Mouse (Mus musculus): ENCODE measurements around the gene Adap2.
"Not testable (repeated sequence)": the region's sequence is repeated elsewhere in the genome, so short reads cannot be mapped to it uniquely, and the experiment has no call there.

Adap2 gene

DNA sequence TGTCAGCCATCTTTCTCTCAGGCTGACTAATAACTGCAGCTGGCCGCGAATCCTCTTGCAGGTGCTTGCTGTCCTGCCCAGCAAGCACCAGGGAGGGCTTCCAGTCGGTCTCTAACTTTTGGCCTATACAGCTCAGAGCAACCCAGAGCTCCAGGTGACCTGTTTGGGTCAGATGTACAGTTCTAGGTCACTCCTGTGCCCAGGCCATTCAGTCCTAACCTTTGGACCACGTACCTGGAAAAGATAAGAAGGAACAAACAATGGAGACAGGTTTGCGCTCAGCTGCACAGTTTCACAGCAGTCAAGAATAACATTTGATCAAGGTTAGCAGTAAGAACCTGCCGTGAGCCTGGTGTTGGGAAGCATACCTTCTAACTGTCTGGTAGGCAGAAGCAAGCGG, 5.1 kb downstream of the Adap2 start:
- in situ Hi-C loops (cut with MseI, MboI), result no loop called here

DNA sequence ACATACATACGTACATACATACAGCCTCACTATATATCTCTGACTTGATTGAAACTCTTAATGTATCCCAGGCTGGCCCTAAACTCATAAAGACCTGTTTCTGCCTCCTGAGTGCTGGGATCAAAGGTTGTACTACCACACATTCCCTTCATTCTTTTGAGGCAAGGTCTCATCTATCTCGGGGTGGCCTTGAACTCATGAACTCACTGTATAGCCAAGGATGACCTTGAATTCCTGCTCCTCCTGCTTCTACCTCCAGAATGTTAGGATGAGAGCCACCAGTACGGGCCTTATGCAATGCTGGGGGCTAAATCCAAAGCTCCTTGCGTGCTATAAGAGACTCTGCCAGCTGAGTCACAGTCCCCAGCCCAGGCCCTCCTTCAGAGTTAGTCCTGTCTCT, 7.1 kb downstream of the Adap2 start:
- in situ Hi-C loops (cut with MseI, MboI), result no loop called here

DNA sequence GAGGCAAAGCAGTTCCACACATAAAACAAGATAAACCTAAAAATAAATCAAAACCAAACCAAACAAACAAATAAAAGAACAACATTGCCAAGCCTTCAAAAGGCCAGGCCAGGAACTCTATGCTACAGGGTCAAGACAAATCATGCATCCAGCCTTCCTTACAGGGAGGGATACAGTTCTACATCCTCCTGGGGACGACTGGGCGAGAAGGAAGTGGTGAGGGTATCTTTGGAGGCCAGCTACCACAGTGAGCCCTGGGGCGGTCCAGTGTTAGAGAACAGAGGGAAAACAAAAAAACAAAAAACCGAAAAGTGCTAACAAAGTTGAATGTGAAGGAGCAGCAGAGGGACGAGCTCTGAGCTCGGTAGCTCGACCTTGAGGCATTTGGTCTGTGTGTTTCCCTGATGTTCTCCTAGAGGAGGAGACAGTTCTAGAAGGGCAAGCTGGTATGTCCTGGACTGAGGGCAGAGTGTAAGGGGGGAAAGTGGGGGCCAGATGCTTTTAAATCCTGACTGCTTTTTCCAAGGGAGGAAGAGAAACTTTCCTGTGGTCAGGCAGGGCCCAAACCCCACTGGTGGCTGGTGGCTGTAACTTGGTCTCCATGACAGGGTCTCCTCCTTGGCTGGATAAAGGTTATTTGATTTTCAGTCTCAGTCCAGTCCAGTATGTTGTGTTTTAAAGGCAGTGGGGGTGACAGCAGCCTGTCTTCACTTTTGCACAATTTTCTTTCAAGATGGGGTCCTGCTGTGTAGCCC, 9.6 kb downstream of the Adap2 start:
- in situ Hi-C loops (cut with MseI, MboI), result no loop called here

DNA sequence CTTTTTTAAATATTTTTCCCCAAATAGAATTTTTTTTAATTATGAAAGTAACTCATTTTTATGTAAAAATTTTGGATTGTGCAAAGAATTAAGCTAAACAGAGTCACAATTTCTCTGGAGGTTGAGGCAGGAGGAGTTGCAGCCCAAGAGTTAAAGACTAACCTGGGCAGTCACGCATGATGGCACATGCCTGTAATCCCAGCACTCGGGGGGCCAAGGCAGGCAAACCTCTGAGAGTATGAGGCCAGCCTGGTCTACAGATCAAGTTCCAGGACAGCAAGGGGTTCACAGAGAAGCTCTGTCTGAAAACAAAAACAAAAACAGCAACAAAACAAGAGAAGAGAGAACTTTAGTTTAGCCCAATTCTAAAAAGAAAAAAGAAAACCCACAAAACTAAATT, 10.3 kb downstream of the Adap2 start:
- in situ Hi-C loops (cut with MseI, MboI), result no loop called here

DNA sequence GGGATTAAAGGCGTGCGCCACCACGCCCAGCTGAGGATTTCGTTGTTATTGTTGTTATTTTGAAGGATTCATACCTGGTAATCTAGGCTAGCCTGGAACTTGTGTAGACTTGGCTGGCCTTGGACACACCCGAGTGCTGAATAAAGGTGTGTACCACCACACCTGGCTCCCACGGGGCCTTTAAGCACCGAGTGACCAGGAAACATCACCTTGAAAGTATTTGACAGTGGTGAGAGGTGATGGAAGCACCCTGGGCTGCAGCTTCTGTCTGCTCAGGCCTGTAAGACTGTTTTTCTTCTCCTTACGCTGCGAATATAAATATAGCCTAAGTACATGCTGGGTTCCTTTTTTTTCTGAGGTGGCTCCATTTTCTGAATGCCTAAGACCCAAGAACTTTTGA, 14.2 kb downstream of the Adap2 start:
- in situ Hi-C loops (cut with MseI, MboI), result no loop called here

DNA sequence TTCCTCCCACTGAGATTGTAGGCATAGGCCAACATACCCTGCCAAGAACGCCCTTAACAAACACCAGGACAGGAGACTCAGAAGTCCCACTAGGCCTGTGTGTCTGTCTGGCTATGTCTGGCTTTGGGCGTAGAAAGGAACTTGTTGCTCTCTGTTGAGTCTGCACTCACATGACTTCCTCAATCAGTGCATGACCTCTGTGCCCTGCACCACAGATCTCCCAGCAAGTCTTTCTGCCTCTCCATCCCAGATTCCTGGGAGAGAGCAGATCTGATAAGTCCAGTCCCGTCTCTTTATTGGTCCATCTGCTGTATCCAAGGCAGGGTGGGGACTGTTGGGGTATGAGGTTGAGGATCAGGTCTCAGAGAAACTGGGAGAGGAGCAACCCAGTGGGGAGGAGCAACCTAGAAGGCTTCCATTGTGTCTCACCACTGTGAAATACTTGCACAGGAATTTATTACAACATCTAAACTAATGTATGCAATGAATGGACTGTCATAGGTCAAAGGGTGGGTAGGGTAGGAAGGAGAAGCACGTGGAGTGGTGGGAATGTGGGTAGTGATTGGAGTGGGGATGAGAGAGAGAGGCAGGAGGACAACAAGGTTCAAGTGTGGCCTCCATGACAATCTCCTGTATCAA, 14.8 kb downstream of the Adap2 start:
- in situ Hi-C loops (cut with MseI, MboI), result no loop called here

DNA sequence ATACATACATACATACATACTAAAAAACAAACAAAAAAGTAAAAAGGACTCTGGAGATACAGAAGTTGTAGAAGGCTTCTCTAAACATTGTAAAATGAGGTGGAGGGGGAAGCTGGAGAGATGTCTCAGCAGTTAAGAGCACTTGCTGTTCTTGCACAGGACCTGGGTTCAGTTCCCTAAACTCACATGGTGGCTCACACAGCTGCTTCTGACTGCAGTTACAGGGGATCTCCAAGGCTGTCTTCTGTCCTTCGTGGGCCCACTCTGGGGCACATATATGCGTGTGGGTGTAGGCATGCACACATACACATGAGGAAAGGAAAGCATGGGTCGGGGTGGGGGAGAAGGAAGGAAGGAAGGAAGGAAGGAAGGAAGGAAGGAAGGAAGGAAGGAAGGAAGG, 15.7 kb downstream of the Adap2 start:
- in situ Hi-C loops (cut with MseI, MboI), result no loop called here

DNA sequence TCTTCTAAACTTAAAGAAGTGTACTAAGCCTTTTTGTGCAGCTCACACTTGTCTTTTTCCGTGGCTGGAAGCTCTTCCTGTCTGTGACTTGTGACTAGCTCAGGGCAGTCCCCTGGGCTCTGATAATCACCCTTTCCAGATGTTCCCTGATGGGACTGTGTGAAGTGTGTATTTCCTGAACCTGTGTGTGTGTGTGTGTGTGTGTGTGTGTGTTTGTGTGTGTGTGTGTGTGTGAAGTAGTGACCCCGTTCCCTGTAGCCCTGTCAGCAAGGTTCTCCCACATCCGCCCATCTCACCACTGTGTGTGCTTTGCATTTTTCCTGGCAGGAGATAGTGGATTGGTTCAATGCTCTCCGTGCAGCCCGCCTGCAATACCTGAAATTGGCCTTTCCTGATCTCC, 16.4 kb downstream of the Adap2 start:
- in situ Hi-C loops (cut with MseI, MboI), result no loop called here

DNA sequence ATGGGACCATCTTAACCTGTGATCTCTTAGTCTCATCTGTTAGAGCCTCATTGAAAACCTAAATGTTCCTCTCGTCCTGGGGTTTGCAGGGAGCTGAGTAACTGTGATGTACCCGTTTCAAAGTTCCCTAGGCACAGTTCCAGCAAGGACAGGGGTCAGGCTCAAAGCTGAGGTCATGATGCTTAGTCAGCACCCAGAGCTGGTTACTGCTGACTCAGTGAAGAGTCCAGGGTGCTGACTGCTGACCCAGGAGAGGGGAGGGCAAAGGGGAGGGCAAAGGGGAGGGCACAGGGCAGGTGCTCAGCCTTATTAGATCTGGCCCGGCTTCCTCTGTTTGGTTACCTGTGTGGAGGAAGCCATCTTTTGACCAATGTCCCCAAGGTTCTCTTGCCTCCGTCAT, 18.0 kb downstream of the Adap2 start:
- in situ Hi-C loops (cut with MseI, MboI), result no loop called here

DNA sequence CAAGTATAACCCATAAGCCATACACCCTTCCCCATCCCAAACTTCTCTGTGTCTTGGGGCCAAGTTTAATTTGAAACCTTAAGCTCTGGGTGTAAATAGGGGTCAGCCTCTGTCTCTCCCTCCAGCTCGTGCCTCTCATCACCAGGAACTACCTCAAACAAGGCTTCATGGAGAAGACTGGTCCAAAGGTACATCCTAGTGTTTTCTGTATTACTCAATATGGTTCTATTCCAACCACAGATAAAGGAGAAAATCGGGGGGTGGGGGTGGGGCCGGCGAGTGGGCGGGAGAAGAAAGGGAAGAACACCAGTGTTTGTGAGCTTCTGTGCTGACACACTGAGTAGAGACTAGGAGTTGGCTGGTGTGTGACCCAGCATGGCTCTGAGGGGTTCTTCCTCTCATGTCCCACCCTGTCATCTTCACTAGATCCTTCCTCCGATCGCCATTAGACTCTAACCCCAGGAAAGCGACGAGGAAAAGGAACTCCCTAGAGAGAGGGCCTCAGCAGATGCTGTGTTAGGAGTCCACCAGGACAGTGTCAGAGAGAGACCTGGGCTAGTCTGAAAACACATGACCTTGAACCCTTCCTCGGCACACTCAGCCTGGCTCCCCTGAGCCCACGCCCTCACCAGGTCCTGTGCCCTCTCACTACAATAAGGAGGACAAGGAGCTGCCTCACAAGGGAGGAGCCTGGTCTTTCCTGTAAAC, 20.2 kb downstream of the Adap2 start:
- in situ Hi-C loops (cut with MseI, MboI), result no loop called here

DNA sequence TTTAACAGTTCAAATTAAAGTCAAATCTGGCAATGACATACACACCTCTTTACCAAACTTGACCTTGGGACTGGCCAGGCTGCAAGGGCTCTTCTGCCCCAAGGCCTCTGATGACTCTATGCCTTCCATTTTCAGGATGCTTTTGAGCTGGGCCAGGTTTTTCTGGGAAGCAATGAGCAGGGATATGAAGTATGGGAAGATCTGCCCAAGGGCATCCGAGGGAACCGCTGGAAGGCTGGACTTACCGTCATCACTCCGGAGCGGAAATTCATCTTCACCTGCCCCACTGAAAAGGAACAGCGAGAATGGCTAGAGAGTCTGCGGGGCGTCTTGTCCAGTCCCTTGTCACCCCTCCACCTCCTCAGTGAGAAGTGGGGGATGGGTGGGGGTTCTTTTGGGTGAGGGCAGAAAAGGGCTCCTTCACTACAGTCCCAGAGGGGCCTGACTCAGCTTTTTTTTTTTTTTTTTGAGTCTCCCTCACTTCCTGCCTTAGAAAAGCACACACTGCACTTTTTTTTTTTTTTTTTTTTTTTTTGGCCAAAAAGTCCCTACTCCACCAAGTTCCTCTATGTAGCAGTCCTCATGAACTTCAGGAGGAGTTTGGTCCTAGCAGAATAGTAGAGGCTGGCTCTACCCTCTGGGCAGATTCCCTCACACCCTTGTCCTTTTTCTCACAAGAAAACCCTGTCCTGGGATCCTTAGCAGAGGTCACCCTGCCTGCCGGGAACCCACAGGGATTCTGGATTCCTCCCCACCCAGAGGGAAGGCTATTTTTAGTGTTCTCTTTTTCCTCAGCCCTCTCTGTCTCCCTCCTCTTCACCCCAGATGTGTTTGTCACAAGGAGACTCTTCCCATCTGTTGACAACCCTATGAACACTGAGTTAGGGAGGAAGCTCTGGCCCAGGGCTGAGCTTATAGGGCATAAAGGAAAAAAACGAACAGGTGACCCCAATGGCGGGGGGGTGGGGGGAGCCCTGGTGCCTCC, 23.3 kb downstream of the Adap2 start:
- in situ Hi-C loops (cut with MseI, MboI), result no loop called here

DNA sequence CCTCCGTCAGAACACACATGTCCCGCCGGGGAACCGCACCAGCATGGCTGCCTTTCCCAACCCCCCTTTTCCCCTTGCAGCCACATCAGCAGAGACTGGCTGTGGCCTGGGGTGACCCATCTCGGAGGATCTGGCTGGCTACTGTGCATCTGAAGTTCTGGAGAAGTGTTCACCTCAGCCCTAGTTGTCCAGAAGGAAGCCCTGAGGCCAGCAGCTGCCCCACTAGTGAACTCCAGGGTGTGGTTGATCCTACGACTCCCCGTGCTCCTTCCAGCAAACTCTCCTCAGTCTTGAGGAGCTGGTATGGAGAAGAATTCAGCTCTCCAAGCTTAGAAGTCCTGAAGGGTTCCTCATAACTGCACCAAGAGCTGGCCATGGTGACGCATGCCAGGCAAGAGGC, 24.4 kb downstream of the Adap2 start:
- in situ Hi-C loops (cut with MseI, MboI), result no loop called here

DNA sequence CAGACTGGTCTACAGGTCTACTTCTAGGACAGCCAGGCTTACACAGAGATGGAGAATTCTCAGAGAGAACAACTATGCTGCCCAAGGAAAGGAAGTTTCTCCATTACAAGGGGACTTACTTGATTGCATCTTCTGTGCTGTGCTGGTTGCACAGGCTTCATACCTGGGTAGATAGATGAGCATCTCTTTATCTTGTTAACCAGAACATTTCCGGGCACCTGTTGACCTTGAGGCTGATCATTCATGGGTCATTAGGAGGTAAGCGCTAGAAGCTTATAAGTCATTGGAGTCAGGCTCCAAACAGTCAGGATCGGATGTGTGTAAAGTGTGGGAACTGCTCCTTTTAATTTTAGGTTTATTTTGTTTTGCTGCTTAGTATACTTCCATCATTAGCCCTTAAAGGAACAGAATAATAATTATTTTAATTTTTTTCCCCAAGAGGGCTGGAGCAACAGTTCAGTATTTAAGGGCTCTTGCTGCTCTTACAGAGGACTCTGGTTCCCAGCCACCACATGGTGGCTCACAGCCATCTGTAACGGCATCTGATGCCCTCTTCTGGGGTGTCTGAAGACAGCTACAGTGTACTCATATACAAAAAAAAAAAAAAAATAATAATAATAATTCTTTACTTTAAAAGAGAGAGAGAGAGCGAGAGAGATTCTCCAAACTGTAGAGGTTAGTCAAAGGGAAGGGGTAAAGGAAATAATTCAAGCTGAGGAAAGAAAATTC, 27.3 kb downstream of the Adap2 start:
- in situ Hi-C loops (cut with MseI, MboI), result no loop called here

DNA sequence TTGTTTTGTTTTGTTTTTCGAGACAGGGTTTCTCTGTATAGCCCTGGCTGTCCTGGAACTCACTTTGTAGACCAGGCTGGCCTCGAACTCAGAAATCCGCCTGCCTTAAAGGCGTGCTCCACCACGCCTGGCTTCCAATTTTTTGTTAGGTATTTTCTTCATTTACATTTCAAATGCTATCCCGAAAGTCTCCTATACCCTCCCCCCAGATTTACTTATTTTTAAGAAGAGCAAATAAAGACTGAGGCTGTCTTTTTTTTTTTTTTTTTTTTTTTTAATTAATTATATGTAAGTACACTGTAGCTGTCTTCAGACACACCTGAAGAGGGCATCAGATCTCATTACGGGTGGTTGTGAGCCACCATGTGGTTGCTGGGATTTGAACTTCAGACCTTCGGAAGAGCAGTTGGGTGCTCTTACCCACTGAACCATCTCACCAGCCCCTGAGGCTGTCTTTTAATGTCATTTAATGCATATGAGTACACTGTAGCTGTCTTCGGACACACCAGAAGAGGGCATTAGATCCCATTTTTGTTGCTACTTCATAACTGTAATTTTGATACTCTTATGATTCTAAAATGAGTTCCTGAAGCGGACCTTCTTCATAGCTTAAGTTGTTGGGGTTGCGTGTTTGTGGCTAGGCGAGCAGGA, 29.3 kb downstream of the Adap2 start:
- in situ Hi-C loops (cut with MseI, MboI), result not testable (repeated sequence)

DNA sequence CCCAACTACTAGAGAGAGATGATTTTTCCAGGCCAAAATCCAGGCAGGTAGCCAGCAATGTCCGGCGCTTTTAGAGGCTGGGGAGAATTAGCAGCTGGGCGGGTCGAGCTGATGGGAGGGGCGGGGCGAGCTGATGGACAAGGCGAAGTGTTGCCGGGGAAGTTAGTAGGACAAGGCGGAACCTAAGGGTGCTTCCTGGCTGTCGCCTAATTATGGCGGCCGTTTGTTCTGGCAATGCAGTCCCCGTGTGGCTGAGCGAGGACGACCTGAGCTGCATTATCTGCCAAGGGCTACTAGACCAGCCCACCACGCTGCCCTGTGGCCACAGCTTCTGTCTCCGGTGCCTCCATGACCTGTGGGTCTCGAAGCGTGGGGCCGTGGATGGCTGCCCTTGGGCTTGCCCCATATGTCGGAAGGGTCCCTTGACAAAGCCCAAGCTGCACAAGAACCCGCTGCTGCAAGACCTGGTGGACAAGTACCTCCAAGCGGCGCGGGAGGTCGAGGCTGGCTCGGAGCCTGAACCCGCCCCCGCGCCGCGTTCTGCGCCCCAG, 29.9 kb downstream of the Adap2 start, which contains the start of gene Rnf135:
Rnf135 (plus strand) TSS at position 147 of the 551 bp plus-strand sequence.
- in situ Hi-C loops (cut with MseI, MboI), result no loop called here

DNA sequence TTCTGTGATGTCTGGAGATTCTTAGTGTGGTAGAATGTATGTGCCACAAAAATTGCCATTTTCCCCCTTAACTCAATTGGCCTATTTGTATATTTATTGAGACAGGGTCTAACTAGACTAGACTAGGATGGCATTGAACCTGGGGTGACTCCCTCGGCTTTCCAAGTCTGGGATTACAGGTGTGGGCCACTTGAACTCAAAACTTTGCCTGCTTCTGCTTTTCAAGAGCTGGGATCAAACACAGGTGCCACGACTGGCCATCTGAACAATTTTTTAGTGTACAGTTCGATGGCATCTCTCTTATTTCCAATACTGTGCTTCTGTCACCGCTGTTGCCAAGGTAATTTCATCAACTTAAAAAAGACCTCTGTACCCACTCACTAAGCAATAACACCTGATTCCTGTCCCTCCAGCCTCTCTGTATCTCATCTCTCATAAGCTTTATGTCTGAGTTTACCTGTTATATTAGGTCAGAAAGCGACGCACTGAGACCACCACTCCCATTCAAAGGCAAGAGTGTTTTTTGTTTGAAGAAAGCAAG, 30.7 kb downstream of the Adap2 start:
- in situ Hi-C loops (cut with MseI, MboI), result no loop called here

DNA sequence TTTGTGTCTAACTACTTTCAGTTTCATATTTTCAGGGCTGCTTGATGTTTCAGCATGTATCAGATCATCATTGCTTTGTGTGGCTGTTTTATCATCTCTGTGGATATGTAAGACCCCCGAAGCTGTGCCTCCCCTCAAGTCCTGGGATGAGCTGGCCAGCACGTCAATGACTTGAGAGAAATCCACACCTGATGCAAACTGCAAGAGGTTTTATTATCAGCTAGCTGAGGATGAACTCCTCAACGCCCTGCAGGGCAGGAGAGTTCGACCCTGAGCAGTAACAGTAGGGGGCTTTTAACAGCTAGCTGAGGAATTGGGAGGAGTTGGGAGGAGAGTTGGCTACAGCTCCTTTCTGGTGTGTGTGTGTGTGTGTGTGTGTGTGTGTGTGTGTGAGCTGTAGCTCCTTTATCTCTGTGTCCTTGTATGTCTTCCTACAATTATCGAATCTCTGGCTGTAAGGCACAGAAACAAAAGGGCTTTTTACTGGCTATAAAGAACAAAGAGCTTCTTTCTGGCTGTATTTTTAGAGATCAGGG, 31.6 kb downstream of the Adap2 start:
- in situ Hi-C loops (cut with MseI, MboI), result not testable (repeated sequence)

DNA sequence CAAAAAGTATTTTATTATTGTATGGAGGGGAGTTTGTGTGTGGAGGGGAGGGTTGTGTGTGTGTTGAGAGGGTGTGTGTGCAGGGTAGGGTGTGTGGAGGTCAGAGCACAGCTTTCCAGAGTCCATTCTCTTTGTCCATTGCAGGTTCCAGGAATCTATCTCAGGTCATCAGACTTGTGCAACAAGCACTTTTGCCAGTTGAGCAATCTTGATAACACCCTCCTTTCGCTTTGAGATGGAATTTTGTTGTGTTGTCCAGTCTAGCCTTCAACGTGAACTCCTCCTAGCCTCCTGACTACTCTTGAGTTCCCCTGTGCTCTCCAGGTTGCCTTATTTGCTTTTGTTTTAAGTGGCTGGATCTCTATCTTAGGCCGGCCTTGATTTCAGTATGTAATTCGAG, 36.4 kb downstream of the Adap2 start:
- in situ Hi-C loops (cut with MseI, MboI), result no loop called here

DNA sequence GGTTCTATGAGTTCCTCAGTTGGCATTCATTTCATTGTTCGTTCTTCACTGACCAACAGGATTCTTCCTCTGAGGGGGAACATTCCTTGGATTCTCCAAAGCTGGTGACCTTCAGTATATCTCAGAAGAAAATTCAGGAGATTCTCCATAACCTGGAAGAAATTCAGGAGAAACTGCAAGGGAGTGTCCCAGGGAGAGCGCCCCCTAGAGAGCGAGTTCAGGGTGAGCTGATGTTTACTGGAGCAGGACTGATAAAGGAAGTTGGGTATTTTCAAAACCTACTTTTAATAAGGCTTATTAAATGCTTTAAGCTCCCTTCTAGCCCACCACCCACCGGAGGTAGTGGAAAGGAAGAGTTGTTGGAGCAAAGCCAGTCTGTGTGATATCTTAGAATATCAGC, 39.9 kb downstream of the Adap2 start:
- in situ Hi-C loops (cut with MseI, MboI), result no loop called here

DNA sequence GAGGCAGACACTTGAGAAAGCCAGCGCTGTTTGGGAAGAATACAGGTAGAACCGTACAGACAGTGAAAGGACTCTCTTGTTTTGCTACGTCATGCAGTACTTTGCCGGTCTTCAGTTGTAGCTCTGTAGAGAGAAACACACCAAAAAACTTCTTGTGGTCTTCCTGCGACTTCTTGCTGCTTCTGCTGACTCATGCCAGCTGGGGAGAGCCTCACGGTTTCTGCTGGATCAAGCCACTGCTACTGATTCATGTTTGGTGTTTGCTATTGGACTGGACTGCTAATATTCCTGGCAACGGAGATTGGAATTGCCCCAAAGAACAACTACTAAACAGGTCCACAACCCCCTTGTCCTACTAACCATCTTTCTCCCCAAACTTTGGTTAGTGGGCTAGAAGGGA, 42.4 kb downstream of the Adap2 start:
- in situ Hi-C loops (cut with MseI, MboI), result no loop called here
